ENCODE assay signal across 8 mouse cellular contexts in the genomic region with DNA sequence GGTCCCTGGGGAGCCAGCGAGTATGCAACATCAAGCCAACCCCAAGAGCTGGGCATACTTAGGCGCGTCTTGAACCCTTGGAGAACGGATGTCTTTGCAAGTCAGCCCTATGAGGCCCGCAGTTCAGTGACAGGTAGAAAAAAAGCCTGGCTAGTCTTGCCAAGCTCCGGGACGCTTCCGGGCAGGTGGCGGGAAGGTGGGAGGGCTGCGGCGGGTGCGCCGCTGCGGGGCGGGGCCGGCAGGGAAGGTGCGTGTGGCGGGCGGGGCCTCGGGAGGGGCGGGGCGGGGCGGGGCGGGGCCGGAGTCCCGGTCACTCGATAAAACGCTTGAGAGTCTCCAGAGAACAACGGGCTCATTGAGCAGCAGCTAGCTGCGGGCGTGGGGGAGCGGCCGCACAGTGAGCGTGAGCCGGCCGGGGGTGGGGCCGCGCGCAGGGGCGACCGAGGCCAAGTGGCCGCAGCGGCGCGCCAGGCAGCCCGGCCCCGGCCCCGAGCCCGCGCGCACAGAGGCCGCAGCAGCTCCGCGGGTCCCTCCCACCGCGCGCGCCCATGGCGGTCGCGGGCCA. TPM values are rescaled to one million over a fixed set of nuclear protein-coding genes. Genes with fewer than 3 reads are reported as not detected.
DNase-seq lines count a peak whose midpoint lies in the region; ATAC-seq and TF ChIP-seq lines count a peak whose summit lies in the region.

No protein-coding gene starts in this region.

- intact Hi-C loops in heart, adult 2 months (cut with DNase I), result loop anchor here (2.0 kb wide), 3 partner anchors 26 to 114 kb away; no protein-coding TSS in a partner anchor

- TF ChIP-seq EP300 in heart, adult 2 months (IDR thresholded peaks at IDR 0.05; ENCODE audit: insufficient read depth, low read depth, low read length), result no peak

- peaks cover 39% of the 10 kb centered on the region for H3K4me1 ChIP-seq in embryonic facial prominence, embryonic 10.5 days
- H3K4me1 ChIP-seq in heart, adult 2 months (ENCODE audit: control insufficient read depth, insufficient read depth, low read length), result peaks cover 9% of the 10 kb centered on the region
- H3K4me1 ChIP-seq in limb, embryonic 15.5 days, result peaks cover 18% of the 10 kb centered on the region
- H3K4me1 ChIP-seq in midbrain, embryonic 14.5 days (ENCODE audit: control insufficient read depth, insufficient read depth, low read length), result 0 out of 2 replicates have a peak, but pooled peaks cover 12% of the 10 kb centered on the region

- peak overlapping the region; percentile 87 for H3K9ac ChIP-seq in heart, adult 2 months (ENCODE audit: low read depth, low read length)
- H3K9ac ChIP-seq in limb, embryonic 15.5 days, result peak overlapping the region; percentile 65
- H3K9ac ChIP-seq in midbrain, embryonic 14.5 days (replicated peaks; ENCODE audit: low read length), result peak overlapping the region; percentile 76

- peak overlapping the region; percentile 87 for H3K4me3 ChIP-seq in embryonic facial prominence, embryonic 10.5 days
- peak overlapping the region; percentile 85 for H3K4me3 ChIP-seq in heart, adult 2 months
- H3K4me3 ChIP-seq in limb, embryonic 15.5 days, result peak overlapping the region; percentile 80
- peak overlapping the region; percentile 70 for H3K4me3 ChIP-seq in midbrain, embryonic 14.5 days (replicated peaks; ENCODE audit: low read depth, low read length)

- DNase-seq in B cell, adult 2 months, result peak; percentile 73 to 75
- DNase-seq in adrenal gland, postnatal 14 days, result peak; percentile 85
- DNase-seq in embryonic facial prominence, embryonic 10.5 days (ENCODE audit: low spot score), result peak; percentile 87
- DNase-seq in heart, adult 2 months, result peak; percentile 85 to 86
- DNase-seq in kidney, adult 11 months, result peak; percentile 82
- DNase-seq in midbrain, embryonic 14.5 days, result peak; percentile 73
- DNase-seq in spleen, adult 18-20 months, result peak; percentile 63 to 69

- TF ChIP-seq CTCF in heart, adult 2 months (IDR thresholded peaks at IDR 0.05), result no peak

- H3K9me3 ChIP-seq in embryonic facial prominence, embryonic 10.5 days, result no peaks in the 10 kb centered on the region
- H3K9me3 ChIP-seq in limb, embryonic 15.5 days, result no peaks in the 10 kb centered on the region
- H3K9me3 ChIP-seq in midbrain, embryonic 14.5 days (ENCODE audit: control insufficient read depth, low read length), result no peaks in the 10 kb centered on the region

- no peaks in the 10 kb centered on the region for H3K36me3 ChIP-seq in embryonic facial prominence, embryonic 10.5 days (replicated peaks)
- H3K36me3 ChIP-seq in heart, adult 2 months (ENCODE audit: control insufficient read depth, insufficient read depth, low read length), result peaks cover 4% of the 10 kb centered on the region
- no peaks in the 10 kb centered on the region for H3K36me3 ChIP-seq in limb, embryonic 15.5 days
- H3K36me3 ChIP-seq in midbrain, embryonic 14.5 days (ENCODE audit: control insufficient read depth, insufficient read depth, low read length), result no peaks in the 10 kb centered on the region

- H3K27ac ChIP-seq in embryonic facial prominence, embryonic 10.5 days (replicated peaks), result peak overlapping the region; percentile 89
- peak overlapping the region; percentile 88 for H3K27ac ChIP-seq in heart, adult 2 months
- H3K27ac ChIP-seq in limb, embryonic 15.5 days, result peak overlapping the region; percentile 82
- H3K27ac ChIP-seq in midbrain, embryonic 14.5 days (replicated peaks; ENCODE audit: low read depth, low read length), result peak overlapping the region; percentile 61

- TF ChIP-seq POLR2A in heart, adult 2 months (IDR thresholded peaks at IDR 0.05; ENCODE audit: insufficient read depth, low read depth, low read length), result peak; percentile 85; the same call in 1 of the 2 replicates

- H3K4me2 ChIP-seq in limb, embryonic 15.5 days, result peak overlapping the region; percentile 95
- peak overlapping the region; percentile 97 for H3K4me2 ChIP-seq in midbrain, embryonic 14.5 days (ENCODE audit: low read length)

- under 1% methylated on average over 61 of the region's 61 CpGs for WGBS in embryonic facial prominence, embryonic 10.5 days
- WGBS in heart, adult 2 months, result under 1% methylated on average over 57 of the region's 61 CpGs
- under 1% methylated on average over 47 of the region's 61 CpGs for WGBS in limb, embryonic 15.5 days
- under 1% methylated on average over 50 of the region's 61 CpGs for WGBS in midbrain, embryonic 14.5 days

- H3K79me2 ChIP-seq in heart, adult 2 months (replicated peaks; ENCODE audit: control insufficient read depth, insufficient read depth, low read length), result peaks cover 2% of the 10 kb centered on the region; the same call in 1 of the 2 replicates

- H3K27me3 ChIP-seq in embryonic facial prominence, embryonic 10.5 days (replicated peaks; ENCODE audit: low read depth, poor library complexity, severe bottlenecking), result peaks cover 25% of the 10 kb centered on the region
- H3K27me3 ChIP-seq in heart, adult 2 months (ENCODE audit: control insufficient read depth, insufficient read depth, low read length), result no peaks in the 10 kb centered on the region
- H3K27me3 ChIP-seq in limb, embryonic 15.5 days, result peaks cover 7% of the 10 kb centered on the region
- no peaks in the 10 kb centered on the region; the same call in 1 of the 2 replicates for H3K27me3 ChIP-seq in midbrain, embryonic 14.5 days (ENCODE audit: control insufficient read depth, insufficient read depth, low read length)

- ATAC-seq in limb, embryonic 15.5 days (ENCODE audit: insufficient number of reproducible peaks, low FRiP score, low TSS enrichment, low read depth), result peak; percentile 81
- peak; percentile 78 for ATAC-seq in midbrain, embryonic 14.5 days (ENCODE audit: low FRiP score, low TSS enrichment)

RNA-seq across cellular contexts. Expression of a gene that starts 41.3 kb away (rescaled TPM):
- 172 and 173 TPM in 2 replicates for total RNA-seq in adrenal gland, postnatal 14 days (2021)
- polyA plus RNA-seq in embryonic facial prominence, embryonic 10.5 days (2016; fragmentation: Nextera tagmentation; extraction: Ambion mirVana), result 30.7 and 31.6 TPM in 2 replicates
- total RNA-seq in heart, adult 2 months (2021), result 10 to 100 TPM; 45.3 to 65.8 TPM
- polyA plus RNA-seq in heart, adult 2 months (2012; rRNA removed), result 31.8 and 58.9 TPM in 2 replicates
- 38.5 and 47.2 TPM in 2 replicates for polyA plus RNA-seq in limb, embryonic 15.5 days (2015; fragmentation: Nextera tagmentation; extraction: Ambion mirVana)
- 15.9 and 21.6 TPM in 2 replicates for polyA plus RNA-seq in midbrain, embryonic 14.5 days (2014; fragmentation: Nextera tagmentation; extraction: Ambion mirVana)

Comparison
In these comparisons a context has a peak if more than half of its experiments do, and no peak if none do; other contexts are left out.
1. Peak in every context shown above with its lines: DNase-seq, ATAC-seq, H3K4me3 ChIP-seq and H3K27ac ChIP-seq.